Mouse (Mus musculus) frontal cortex, adult 2 months (tissue): Measurements from ENCODE around the gene Esam. TPM values are rescaled to one million over a fixed set of nuclear protein-coding genes. Genes with fewer than 3 reads are reported as not detected.

Source experiments
- DNase-seq, 2 experiments: peaks; one replicate each; pipeline ENCODE4 v3.0.0; 2022; ENCODE audit warnings: low spot score in 1 of 2; ENCODE audit errors: extremely low spot score in 1 of 2
- polyA plus RNA-seq: library from polyadenylated mRNA; depleted of rRNA; stranded (reverse); fragments of >200 nt; gene quantifications from 2 replicates; pipeline ENCODE4 v1.2.3, GENCODE M21; 2012

The Esam gene
- polyA plus RNA-seq, 1 experiment = 31.3 TPM

DNA sequence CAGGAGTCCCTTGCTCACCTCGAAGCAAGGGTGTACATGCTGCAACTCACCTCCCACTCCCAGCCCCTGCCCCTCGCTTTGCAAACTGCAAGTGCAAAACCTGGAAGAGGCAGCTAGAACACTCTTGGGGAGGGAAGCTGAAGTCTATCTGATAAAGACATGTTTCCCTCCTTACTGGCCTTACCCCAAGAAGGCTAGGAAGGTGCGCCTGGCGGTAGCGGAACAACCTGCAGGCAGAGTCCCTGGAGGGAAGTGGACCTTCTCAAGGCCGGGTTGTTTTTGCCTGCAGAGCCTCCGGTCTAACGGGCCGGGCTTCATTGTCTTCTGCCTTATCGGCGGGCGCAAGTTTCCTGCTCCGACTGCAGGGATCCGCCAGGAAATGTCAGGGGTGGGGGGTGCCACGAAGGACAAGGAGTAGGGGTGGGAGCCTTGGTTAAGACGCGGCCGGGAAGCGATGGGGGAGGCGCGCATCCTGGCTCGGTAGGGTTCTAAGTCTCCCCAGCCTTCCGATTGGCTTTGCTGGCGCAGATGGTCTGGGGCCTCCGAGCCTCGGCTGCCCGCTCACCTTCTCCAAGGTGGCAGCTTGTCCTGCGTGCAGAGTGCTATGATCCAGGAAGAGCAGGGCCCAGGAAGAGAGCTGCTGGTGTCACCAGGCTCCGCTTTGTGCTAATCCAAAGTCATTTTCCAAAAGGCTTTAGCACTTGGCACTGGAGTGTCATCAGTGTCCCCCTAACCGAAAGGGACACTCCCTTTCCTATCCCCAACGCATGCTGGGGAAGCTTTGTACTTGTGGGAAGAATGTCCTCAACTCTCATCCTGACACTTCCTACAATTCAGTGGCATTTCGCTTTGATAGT is 2.4 kb downstream of the Esam start:
- DNase-seq = no peak

DNA sequence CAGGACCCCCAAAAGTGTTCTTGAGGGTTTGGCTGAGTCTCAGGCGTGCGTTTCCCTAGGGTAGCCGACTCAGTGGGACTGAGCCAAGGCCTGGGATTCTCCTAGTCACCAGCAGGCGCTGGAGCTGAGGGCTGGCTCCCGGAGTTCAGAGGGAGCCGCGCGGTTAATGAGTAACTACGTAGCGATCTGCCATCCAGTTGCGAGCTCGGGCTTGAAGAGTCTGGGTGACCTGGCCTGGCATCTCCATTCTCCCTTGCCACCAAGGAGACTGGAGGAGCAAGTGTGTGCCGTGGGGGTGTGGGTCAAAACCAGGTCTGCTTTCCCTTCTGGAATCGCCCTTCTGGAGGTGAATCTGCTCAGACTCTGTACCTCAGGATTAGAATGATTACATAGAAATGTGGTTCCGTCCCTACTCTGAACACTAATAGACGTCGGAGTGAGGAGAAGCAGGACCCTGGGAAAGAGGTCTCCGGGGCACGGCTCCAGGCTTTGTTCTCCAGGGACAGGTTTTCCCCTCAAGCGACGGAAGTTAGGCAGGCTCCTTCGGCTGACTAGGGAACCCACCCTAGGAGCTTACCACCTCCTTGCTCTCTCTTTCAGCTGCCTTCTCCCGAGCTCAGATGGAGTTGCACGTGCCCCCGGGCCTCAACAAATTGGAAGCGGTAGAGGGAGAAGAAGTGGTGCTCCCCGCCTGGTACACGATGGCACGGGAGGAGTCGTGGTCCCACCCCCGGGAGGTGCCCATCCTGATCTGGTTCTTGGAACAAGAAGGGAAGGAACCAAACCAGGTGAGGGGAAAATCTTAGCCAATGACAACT is 3.2 kb downstream of the Esam start:
- DNase-seq = no peak

DNA sequence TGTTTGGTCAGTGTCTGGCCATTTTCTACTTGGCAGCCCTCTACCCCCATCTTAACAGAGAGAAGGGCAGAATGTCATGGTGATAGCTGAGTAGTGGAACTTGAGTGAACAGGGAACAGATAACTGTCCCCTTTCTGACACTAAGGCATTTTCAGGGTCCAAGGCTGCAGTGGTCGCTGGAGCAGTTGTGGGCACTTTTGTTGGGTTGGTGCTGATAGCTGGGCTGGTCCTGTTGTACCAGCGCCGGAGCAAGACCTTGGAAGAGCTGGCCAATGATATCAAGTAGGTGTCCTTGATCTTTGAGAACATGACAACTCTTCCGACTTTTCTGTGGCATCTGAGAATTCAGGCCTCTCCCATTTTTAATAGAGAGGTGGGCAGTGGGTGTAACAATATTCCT is 9.0 kb downstream of the Esam start:
- no peak for DNase-seq

- no peak for DNase-seq
Observed at GRCm38 (mm10) chr9:37537658-37538250, 9.9 kb downstream of the Esam start.

DNA sequence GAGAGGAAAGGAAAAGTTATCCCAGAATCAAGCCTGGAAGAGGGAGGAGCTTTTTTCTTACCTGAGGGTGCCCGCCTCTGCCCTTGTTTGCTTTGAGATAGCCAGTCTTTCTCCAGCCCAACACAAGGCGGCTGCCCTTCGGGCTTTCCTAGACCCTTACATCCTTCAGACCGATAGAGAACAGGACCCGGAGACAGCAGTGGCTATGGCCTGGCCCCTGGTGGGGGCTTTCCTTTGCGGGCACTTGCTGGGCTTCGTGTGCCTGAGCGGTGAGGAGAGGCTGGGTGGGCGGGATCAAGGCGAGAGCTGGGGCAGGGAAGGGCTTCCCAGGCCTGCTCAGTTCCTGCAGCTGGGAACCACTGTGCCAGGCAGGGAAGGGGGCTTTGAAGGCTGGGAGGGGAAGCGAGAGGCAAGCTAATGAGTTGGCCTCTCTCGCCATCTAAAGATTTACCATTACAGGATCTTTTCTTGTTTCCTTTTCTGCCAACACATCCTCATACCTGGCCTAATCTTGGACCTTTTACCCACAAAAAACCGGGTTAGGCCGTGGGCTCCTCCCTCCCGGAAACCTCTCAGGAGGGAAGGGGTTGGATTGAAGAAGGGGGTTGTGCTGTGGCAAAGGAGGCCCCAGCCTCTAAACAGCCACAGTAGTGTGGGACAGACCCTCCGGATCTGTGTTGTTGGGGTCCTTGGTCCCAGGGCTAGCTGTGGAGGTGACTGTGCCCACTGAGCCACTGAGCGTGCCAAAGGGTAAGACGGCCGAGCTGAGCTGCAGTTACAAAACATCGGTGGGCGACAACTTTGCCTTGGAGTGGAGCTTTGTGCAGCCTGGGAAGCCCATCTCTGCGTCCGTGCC is 11.5 kb downstream of the Esam start, which contains the start of gene Vsig2:
Vsig2 (plus strand) TSS at position 86 of the 856 bp plus-strand sequence.
- no peak for DNase-seq

- DNase-seq = no peak
Observed at GRCm38 (mm10) chr9:37540226-37540625, 12.3 kb downstream of the Esam start.

- DNase-seq = no peak
Observed at GRCm38 (mm10) chr9:37540701-37541575, 13.1 kb downstream of the Esam start.

GRCm38 (mm10) chr9:37541851-37542642 is 14.2 kb downstream of the Esam start:
- no peak for DNase-seq

DNA sequence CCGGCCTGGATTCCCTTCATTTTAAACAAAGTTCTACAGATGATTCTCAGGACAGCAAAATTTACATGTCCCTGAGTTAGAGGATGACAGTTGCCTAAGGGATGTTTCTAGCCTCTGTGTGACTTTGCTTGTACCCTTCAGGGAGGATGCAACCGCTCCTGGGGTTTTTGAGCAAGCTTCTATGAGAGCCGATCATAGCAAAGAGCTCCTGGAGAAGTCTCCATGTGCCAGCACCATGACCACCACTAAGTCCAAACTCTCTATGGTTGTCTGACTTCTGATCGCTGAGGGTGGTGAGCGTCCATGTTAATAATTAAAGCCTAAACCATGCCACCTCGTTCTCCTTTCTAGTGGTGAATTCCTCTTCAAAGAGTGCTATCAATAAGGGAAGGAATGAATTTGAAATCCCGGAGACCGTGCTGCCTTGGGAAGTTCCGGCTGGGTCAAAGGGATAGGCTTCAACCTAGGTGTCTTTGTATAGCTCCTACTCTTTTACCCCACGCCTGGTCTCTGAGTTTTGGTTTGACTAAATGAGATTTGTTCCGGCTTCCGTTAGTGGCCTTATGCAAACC is 16.1 kb downstream of the Esam start:
- DNase-seq = no peak

GRCm38 (mm10) chr9:37544447-37545165 is 16.7 kb downstream of the Esam start:
- peak in 1 of 2 experiments; percentile 85 for DNase-seq

DNA sequence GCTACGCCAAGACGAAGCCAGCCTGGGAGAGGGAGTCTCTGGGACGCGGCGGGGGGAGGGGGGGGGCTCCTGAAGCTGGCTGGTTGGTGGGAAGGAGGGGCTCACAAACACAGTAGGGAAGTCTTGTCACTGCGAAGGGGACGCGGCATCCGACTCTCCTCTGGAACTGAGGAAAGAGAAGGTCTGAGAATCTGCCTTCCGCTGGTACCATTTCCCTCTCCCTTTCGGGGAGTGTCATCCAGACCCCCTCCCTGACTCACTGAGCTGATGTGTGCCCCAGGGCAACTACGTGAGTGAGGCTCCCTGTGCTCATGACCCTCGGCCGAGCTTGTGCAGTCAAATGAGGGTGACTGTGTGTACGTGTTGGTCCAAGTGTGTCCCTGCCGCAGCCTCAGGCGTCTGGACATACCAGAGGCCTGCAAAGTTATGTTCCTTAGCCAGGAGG is 17.3 kb downstream of the Esam start:
- DNase-seq = no peak

DNA sequence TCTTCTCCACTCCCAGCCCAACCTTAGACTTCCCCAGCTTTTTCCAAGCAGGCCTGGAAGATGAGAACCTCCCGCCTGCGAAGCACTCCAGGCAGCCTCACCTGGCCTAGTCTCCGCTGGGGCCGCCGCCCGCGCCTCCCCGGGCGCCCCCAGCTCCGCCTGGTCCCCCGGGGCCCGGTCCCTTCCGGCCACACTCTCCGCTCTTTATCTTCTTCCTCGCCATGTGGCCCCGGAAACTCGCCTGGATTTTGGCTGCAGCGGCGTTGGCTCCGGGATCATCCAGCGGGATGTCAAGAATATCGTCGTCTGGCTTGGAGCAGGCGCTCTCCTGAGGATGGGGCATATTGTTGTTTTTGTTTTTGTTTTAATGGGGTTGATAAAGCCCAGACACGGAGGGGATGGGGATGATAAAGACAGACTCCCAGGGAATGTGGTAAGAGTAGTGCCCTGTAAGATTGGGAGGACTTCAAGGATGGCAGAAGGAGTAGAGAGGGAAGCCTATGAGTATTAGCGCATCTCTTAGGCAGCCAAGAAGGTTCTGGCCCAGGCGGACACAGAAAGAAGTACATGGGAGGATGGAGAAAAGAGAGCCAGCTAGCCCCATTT is 18.1 kb downstream of the Esam start:
- DNase-seq = no peak

DNA sequence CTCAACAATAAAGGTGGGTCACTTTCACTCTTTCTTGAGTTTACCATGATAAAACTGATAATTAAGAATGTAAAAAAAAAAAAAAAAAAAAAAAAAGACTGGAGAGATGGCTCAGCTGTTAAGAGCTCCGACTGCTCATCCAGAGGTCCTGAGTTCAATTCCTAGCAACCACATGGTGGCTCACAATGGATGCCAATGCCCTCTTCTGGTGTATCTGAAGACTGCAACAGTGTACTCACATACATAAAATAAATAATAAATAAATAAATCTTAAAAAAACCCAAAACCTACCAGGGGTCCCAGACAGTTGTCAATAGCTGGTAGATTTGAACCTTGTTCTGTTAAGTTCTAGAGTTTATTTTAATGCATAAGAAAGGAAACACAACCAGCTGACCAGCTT is 19.0 kb downstream of the Esam start:
- DNase-seq = no peak

DNA sequence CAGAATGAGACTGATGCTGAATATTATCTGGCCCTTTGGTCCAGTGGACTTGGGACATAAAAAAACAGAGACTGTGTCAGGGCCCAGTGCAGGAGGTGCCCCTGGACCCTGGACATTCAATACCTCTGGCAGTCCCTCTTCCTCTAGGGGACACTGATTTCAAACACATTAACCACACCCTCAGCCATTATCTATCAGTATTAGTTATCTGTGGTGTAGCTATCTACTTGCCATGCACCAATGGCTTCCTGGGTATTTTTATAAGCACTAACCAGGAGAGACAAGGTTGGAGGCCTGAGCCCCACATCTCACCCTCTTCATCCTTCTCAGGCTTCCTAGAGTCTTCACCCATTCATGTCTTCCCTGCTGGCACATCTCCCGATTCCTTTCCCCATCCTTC is 22.6 kb downstream of the Esam start:
- DNase-seq = no peak

DNA sequence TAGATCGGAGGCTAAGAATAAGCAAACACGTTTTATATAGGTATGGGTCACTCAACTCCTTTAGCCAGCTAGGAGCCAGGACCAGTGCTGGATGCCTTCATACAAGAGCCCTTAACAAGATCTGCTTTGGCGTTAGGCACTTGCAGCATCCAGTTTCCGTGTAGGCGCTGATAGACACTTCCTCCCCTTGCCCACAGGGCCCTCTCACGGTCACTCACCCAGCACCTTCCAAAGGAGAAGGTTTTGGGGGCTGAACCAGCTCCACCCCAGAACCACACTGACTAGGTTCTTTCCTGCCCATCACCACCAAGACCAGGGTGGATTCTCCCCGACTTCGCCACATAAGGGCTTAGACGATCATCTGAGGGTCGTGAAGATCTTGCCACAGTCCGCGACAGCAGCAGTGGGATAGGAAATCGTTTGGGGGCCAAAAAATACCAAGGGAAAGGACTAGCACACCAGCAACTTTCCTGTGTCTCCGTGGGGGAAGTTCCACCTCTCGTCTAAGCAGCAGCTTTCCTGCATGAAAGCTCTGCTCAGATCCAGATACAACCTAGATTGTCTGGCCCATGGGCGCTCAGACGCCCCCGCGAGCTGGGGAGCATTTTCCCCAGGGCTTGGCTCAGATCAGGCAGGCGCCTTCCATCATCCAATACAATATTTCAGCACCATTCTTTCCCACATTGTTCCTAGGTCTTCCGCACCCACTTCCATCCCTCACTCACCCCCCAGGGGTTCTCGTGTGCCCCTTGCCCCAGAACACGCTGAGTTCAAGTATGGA is 24.1 kb downstream of the Esam start:
- DNase-seq = no peak

DNA sequence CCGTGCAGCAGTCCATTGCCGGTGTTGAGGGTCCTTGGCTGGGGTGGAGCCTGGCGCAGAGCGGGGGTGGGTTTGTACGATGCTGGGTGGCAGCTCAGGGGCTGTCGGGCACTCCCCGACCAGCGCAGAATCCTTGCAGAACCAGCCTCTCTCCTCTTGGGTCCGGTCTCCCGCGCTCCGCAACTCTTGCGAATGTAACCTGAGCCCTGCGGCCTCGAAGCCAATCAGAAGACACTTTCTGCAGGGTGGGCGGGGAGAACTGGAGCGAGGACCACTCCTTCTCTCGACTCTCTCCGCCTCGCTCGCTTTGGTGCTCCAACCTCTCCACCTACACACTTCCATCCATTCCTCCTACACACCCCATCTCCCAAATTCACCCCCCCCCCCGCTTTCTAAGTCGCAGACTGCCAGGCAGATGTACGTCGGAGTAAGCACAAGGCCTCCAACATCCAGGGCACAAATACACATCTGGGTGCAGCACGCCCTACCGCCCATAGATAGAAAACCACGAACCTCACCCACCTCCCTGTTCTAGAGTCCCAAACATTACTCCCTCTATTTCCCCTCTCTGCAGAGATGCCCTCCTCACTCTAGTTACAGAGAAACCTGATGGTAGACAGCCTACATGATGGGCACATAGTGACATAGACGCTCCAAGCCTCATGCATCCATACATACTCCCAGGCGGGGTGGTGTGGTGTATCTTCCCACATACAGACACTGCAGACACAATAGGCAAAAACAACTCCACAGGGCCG is 24.8 kb downstream of the Esam start, which contains the start of gene Nrgn:
Nrgn (minus strand) TSS at position 369 of the 758 bp plus-strand sequence.
- DNase-seq = peak; percentile 87 to 92
